Mouse (Mus musculus) lung, postnatal 0 days (tissue): Measurements from ENCODE around the gene Plekha1. TPM values are rescaled to one million over a fixed set of nuclear protein-coding genes. Genes with fewer than 3 reads are reported as not detected.

Experiments used
- ATAC-seq: fragments of 200-750 bp; cut with Nextera tagmentation; 2 replicates; pipeline ENCODE4 v1.8.0; 2017; ENCODE audit warnings: moderate library complexity
- DNase-seq: peaks from one replicate; pipeline ENCODE4 v3.0.0-alpha.2; 2016; ENCODE audit warnings: low spot score
- H3K27ac ChIP-seq: fragments of 300-500 bp; sonication (generic); 2 replicates; pipeline ENCODE4 v1.5.1; 2014; ENCODE audit warnings: antibody characterized with exemption, mild to moderate bottlenecking, low read length, mixed read lengths
- H3K27me3 ChIP-seq: fragments of 300-500 bp; sonication (generic); replicated peaks from 2 replicates; pipeline ENCODE4 v1.6.1; 2014; ENCODE audit warnings: low read length, mixed read lengths; ENCODE audit not compliant: insufficient read depth
- H3K36me3 ChIP-seq: fragments of 300-500 bp; sonication (generic); 2 replicates; pipeline ENCODE4 v1.6.1; 2014; ENCODE audit warnings: low read length, mixed read lengths; ENCODE audit not compliant: insufficient read depth
- H3K4me1 ChIP-seq: fragments of 300-500 bp; sonication (generic); 2 replicates; pipeline ENCODE4 v1.6.1; 2014; ENCODE audit warnings: antibody characterized with exemption, low read depth, low read length, mixed read lengths; ENCODE audit not compliant: insufficient read depth
- H3K4me2 ChIP-seq: fragments of 300-500 bp; sonication (generic); replicated peaks from 2 replicates; pipeline ENCODE4 v1.6.1; 2014; ENCODE audit warnings: low read depth, mild to moderate bottlenecking, low read length, moderate library complexity, mixed read lengths
- H3K4me3 ChIP-seq: fragments of 300-500 bp; sonication (generic); 2 replicates; pipeline ENCODE4 v1.5.1; 2014; ENCODE audit warnings: low read depth, low read length
- H3K9ac ChIP-seq: fragments of 300-500 bp; sonication (generic); replicated peaks from 2 replicates; pipeline ENCODE4 v1.6.1; 2014; ENCODE audit warnings: low read depth, mild to moderate bottlenecking
- H3K9me3 ChIP-seq: fragments of 300-500 bp; sonication (generic); 2 replicates; pipeline ENCODE4 v1.6.1; 2016; ENCODE audit warnings: low read length, mixed read lengths
- CTCF ChIP-seq: IDR thresholded peaks from 2 replicates; pipeline ENCODE4 v1.5.1; 2016; ENCODE audit warnings: antibody characterized with exemption, mild to moderate bottlenecking
- EP300 ChIP-seq: IDR thresholded peaks from 2 replicates; pipeline ENCODE4 v1.6.1; 2016; ENCODE audit warnings: antibody characterized with exemption, mild to moderate bottlenecking, control low read depth
- WGBS: fragments of 180-500 bp; shearing (Covaris S2); extraction: QIAGEN DNeasy Blood & Tissue Kit; methylation state at CpG from one replicate; pipeline ENCODE4 v1.1.7; 2014; 5-methylcytosine and 5-hydroxymethylcytosine counted together
- polyA plus RNA-seq: library from polyadenylated mRNA; unstranded; fragments of >200 nt; fragmentation: Nextera tagmentation; extraction: Ambion mirVana; gene quantifications from 2 replicates; pipeline ENCODE4 v1.2.1, GENCODE M21; 2015

Plekha1 gene
- polyA plus RNA-seq, 1 experiment from 2014 or later, result 74.5 TPM

DNA sequence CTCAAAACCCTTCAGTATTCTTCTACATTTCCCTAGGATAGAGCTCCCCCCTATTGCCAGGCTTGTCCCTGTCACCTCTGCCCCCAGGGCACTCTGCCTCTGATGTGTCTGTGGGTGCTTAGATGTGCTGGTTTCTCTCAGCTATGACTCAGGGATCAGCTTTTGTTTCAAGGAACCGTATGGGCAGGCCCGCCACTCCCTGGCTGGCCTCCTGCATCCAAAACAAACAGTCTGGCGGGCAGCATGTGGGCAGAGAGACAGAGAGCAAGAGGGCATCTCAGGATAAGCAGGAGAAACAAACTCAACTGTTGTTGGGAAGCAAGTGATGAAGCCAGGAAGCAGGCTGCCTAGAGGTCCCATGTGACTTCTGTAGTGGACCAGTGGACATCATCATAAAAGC, 9.9 kb upstream of the Plekha1 start:
- no peaks in the 10 kb centered on the region for H3K27me3 ChIP-seq
- no peak overlapping the region for H3K4me2 ChIP-seq
- no peak overlapping the region for H3K9ac ChIP-seq
- no peaks in the 10 kb centered on the region for H3K9me3 ChIP-seq
- H3K4me3 ChIP-seq, result no peak overlapping the region
- no peaks in the 10 kb centered on the region for H3K36me3 ChIP-seq
- WGBS, result 28% methylated on average over 3 of the region's 3 CpGs
- H3K27ac ChIP-seq, result peak overlapping the region; percentile 4; the same call in 1 of the 2 replicates
- DNase-seq (peak; percentile 35), ATAC-seq (peak; percentile 33)
- no peaks in the 10 kb centered on the region for H3K4me1 ChIP-seq
- TF ChIP-seq CTCF, result no peak
- no peak for TF ChIP-seq EP300

DNA sequence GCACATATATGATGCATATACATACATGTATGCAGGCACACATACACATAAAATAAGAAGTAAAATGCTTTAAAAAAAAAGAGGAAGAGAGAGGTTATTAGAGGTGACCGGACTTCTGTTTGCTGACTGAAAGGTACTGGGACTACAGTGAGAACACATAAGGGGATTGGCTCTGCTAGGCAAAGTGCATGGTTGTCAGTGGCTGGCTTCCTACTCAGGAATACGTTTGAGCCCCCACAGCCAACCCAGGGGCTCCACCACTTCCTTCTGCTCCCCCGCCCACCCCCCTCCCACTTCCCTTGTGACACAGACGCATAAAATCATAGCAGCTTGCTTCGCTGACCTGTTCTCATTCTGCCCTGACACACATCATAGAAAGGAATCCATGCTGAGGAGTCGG, 7.6 kb upstream of the Plekha1 start:
- no peak for ATAC-seq
- Histone ChIP-seq H3K4me3 (no peak overlapping the region), H3K27ac (no peak overlapping the region), H3K9ac (no peak overlapping the region), H3K36me3 (no peaks in the 10 kb centered on the region), H3K9me3 (no peaks in the 10 kb centered on the region), H3K4me2 (no peak overlapping the region), H3K27me3 (no peaks in the 10 kb centered on the region), H3K4me1 (no peaks in the 10 kb centered on the region)
- DNase-seq, result no peak
- TF ChIP-seq CTCF (no peak), EP300 (no peak)
- 65% methylated on average over 6 of the region's 6 CpGs for WGBS

DNA sequence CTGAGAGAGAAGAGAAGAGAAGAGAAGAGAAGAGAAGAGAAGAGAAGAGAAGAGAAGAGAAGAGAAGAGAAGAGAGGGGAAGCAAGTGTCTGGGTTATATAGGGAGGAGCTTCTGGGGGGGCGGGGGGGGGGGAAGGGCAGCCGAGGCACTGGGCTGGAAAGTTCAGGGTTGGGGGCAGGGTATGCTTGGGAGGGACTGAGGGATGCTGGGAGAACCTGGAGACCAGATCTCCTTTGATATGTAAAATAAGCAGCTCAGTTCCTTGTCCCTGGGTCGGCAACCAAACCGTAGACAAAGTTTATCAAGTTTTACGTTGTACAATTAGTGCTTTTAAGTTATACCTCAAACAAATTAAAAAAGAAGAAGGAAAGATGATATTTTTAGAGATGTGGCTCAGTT, 5.6 kb upstream of the Plekha1 start:
- Histone ChIP-seq H3K9me3 (no peaks in the 10 kb centered on the region), H3K27me3 (no peaks in the 10 kb centered on the region), H3K4me1 (no peaks in the 10 kb centered on the region), H3K4me2 (no peak overlapping the region), H3K27ac (no peak overlapping the region), H3K9ac (no peak overlapping the region), H3K36me3 (no peaks in the 10 kb centered on the region), H3K4me3 (no peak overlapping the region)
- 50% methylated on average over 4 of the region's 5 CpGs for WGBS
- no peak for TF ChIP-seq EP300
- TF ChIP-seq CTCF, result no peak
- DNase-seq (no peak), ATAC-seq (no peak)

DNA sequence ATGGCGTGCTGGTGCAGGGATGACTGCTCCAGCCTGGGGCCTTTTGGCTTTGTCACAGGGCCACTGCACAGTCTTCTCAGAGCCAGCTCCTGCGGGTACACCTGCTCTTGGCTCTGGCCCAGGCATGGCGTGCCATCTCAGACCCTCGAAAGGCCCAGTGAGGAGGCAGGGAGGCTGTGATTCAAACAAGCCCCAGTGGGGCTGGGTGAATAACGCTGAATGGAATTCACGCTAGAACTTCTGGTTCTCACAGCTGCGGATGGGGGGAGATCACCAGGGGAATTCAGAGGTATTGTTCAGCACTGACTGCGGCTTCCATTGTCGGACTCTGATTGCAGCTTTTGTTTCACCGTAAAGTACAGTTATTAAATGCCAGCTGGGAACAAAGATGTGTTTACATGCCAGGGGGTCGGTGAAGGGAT, 4.8 kb upstream of the Plekha1 start:
- DNase-seq (peak; percentile 46), ATAC-seq (peak; percentile 8; the same call in 1 of the 2 replicates)
- WGBS, result 28% methylated on average over 11 of the region's 11 CpGs
- Histone ChIP-seq H3K36me3 (no peaks in the 10 kb centered on the region), H3K4me1 (no peaks in the 10 kb centered on the region), H3K9ac (no peak overlapping the region), H3K4me2 (no peak overlapping the region), H3K27ac (no peak overlapping the region), H3K9me3 (no peaks in the 10 kb centered on the region), H3K4me3 (no peak overlapping the region), H3K27me3 (no peaks in the 10 kb centered on the region)
- TF ChIP-seq EP300, result peak; percentile 32; the same call in 1 of the 2 replicates
- TF ChIP-seq CTCF, result no peak

DNA sequence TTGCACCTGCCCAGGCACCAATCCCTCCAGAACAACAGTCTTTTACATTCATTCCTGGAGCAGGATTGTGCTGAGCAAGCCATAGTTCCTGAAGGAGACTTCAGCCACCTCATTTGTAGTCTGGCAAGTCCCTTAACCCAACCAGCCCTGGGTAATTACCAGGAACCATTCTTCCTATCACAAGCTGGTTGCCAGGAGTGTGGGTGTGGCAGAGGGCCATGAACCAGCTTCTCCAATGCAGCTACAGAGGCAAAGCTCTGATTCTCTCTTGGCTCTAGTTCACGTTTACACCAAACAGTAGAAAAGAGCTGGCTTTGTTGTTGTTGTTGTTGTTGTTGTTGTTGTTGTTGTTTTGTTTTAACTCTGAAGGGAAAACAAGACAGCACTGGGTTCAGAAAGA, 3.1 kb upstream of the Plekha1 start:
- TF ChIP-seq EP300 (no peak), CTCF (no peak)
- DNase-seq, result peak; percentile 32
- H3K4me2 ChIP-seq, result no peak overlapping the region
- ATAC-seq, result no peak
- H3K27ac ChIP-seq, result no peak overlapping the region
- no peak overlapping the region for H3K9ac ChIP-seq
- H3K27me3 ChIP-seq, result no peaks in the 10 kb centered on the region
- H3K36me3 ChIP-seq, result no peaks in the 10 kb centered on the region
- no peaks in the 10 kb centered on the region for H3K9me3 ChIP-seq
- WGBS, result 28% methylated on average over 1 of the region's 1 CpGs
- no peaks in the 10 kb centered on the region for H3K4me1 ChIP-seq
- H3K4me3 ChIP-seq, result no peak overlapping the region

DNA sequence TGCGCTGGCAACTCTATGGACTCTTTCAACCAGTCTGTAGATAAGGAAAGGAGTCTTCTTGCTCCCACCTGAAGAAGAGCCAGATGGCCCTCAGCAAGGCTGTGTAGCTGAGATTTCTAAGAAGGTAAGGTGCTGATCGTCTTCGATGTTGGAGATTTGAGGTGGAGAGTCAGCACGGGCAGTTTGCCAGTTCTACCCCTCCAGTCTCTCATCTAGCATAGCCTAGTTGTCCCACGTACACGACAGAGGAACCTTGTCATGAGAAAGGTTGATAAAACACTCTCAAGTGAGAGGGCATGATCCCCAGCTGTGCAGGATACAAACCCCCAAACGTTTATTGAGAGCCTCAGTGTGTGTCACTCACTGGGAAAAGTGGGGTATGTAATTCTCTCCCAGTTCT, 845 bp upstream of the Plekha1 start:
- Histone ChIP-seq H3K4me3 (no peak overlapping the region), H3K9me3 (no peaks in the 10 kb centered on the region), H3K27me3 (no peaks in the 10 kb centered on the region), H3K27ac (no peak overlapping the region), H3K4me1 (no peaks in the 10 kb centered on the region), H3K36me3 (no peaks in the 10 kb centered on the region), H3K4me2 (no peak overlapping the region), H3K9ac (no peak overlapping the region)
- 43% methylated on average over 7 of the region's 7 CpGs for WGBS
- no peak for TF ChIP-seq EP300
- TF ChIP-seq CTCF, result no peak
- no peak for DNase-seq
- ATAC-seq, result no peak

DNA sequence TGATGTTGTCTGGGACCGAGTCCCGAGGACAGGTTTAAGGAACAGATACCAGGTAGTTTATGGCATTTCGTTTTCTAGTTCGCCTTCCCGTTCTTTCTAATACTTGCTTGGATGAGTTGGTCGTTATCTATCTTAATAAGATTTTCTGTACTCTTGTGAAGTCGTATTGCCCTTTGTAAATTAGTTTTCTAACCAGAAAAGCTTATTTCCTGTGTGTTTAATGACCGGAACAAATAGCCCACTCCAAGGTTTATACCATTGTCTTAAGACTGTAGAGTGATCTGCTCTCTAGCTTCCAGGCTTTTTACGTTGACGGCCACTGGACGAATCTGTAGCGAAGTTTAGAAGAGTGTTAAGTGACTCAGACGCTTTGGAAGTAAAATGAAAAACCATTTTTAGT, 1.1 kb downstream of the Plekha1 start:
- peak overlapping the region; percentile 88 for H3K27ac ChIP-seq
- peak overlapping the region; percentile 88 for H3K4me3 ChIP-seq
- no peaks in the 10 kb centered on the region for H3K27me3 ChIP-seq
- DNase-seq, result peak; percentile 34
- 3% methylated on average over 13 of the region's 13 CpGs for WGBS
- no peak for ATAC-seq
- no peaks in the 10 kb centered on the region for H3K9me3 ChIP-seq
- H3K4me2 ChIP-seq, result peak overlapping the region; percentile 70
- TF ChIP-seq EP300, result no peak
- H3K36me3 ChIP-seq, result no peaks in the 10 kb centered on the region
- peak overlapping the region; percentile 82 for H3K9ac ChIP-seq
- H3K4me1 ChIP-seq, result no peaks in the 10 kb centered on the region
